Mouse (Mus musculus): ENCODE measurements around the gene Tnfrsf13b. TPM values are rescaled to one million over a fixed set of nuclear protein-coding genes. Genes with fewer than 3 reads are reported as not detected.

Gene Tnfrsf13b
- total and polyA plus RNA-seq, 3 experiments, result 260 to 356 (median 338) TPM

DNA sequence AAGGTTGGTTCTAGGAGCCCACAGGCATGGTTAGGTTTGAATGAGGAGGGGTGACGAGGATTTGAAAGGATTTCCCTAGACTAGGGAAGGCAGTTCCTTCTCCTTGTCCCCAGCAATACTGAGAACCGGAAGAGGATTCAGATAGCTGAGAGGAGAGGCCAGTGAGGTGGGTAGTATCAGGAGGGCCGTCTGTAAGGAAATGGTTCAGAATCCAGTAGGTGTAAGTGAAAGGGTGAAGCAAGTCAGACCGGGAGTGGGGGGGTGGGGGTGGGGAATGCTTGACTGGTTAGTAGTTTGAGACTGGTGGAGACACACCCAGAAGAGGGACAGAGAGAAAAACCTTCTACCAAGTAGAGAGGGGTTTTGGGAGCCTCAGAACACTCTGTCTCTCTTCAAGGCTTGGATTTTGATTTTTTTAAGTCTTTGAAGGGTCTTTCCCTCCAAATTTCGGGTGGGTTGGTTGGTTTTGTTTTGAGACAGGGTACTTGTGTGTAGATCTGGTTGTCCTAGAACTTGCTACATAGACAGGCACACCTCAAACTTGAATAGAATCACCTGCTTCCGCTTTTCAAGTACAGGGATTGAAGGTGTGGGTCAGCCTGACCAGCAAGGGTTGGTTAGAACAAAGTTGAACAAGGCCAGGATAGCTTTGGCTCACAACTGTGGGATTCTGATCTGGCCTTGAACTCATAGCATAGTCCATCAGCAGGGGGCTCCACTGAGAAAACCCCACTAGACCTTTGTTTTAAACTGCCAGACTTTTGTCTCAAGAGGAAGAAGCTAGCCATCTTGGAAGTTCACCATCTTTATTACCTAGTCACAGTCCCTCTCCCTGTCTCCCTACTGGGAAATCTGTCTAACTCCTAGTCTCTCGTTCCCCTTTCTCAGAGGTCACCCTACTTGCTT is 17.3 kb downstream of the Tnfrsf13b start (continued):
- TF ChIP-seq MAZ (IDR thresholded peaks at IDR 0.05; ENCODE audit: low read depth, low read length) (peak; percentile 55; the same call in 1 of the 2 replicates), ZC3H11A (IDR thresholded peaks at IDR 0.05; ENCODE audit: low read depth, low read length) (no peak), MXI1 (IDR thresholded peaks at IDR 0.05; ENCODE audit: low read depth, low read length) (0 out of 2 replicates have a peak, but pooled peaks have one; percentile 17), TCF12 (IDR thresholded peaks at IDR 0.05; ENCODE audit: low read depth, low read length) (peak; percentile 46; the same call in 1 of the 2 replicates), POLR2A (IDR thresholded peaks at IDR 0.05; ENCODE audit: low read depth, low read length) (peak; percentile 60; the same call in 1 of the 2 replicates), PAX5 (IDR thresholded peaks at IDR 0.05; ENCODE audit: low read length) (no peak), GABPA (IDR thresholded peaks at IDR 0.05; ENCODE audit: insufficient replicate concordance, low read depth, low read length) (no peak)

GRCm38 (mm10) chr11:61145551-61145950 is 19.0 kb downstream of the Tnfrsf13b start:
- no peak overlapping the region for H3K4me2 ChIP-seq (ENCODE audit: insufficient read depth, low read depth, poor library complexity, severe bottlenecking)
- H3K36me3 ChIP-seq (replicated peaks in 1 of 2; ENCODE audit: control insufficient read depth in 1 of 2, insufficient read depth in 1 of 2, low read length in 1 of 2), result peaks cover 56 to 79% of the 10 kb centered on the region in 2 experiments
- no peak for TF ChIP-seq RAD21 (IDR thresholded peaks at IDR 0.05; ENCODE audit: low read depth, low read length)
- TF ChIP-seq ETS1 (conservative IDR thresholded peaks at IDR 0.05; ENCODE audit: low read depth, low read length), result no peak
- TF ChIP-seq MXI1 (IDR thresholded peaks at IDR 0.05; ENCODE audit: low read depth, low read length), result no peak
- no peak for TF ChIP-seq MEF2A (IDR thresholded peaks at IDR 0.05; ENCODE audit: borderline replicate concordance, low read depth, low read length)
- TF ChIP-seq PAX5 (IDR thresholded peaks at IDR 0.05; ENCODE audit: low read length), result no peak
- no peak for TF ChIP-seq MYC (IDR thresholded peaks at IDR 0.05; ENCODE audit: low read depth, low read length)
- no peak for TF ChIP-seq UBTF (IDR thresholded peaks at IDR 0.05; ENCODE audit: low read depth, low read length)
- no peak for TF ChIP-seq JUN (IDR thresholded peaks at IDR 0.05; ENCODE audit: insufficient read depth, low read depth, low read length)
- no peak for TF ChIP-seq NELFE (IDR thresholded peaks at IDR 0.05; ENCODE audit: low read depth, low read length)
- TF ChIP-seq POLR2AphosphoS2 (IDR thresholded peaks at IDR 0.05; ENCODE audit: low read depth, low read length), result no peak
- no peak for TF ChIP-seq EP300 (IDR thresholded peaks at IDR 0.05; ENCODE audit: low read length)
- TF ChIP-seq GABPA (IDR thresholded peaks at IDR 0.05; ENCODE audit: insufficient replicate concordance, low read depth, low read length), result no peak
- TF ChIP-seq RCOR1 (conservative IDR thresholded peaks at IDR 0.05; ENCODE audit: low read depth, low read length), result no peak
- peaks cover 48% of the 10 kb centered on the region for H3K79me2 ChIP-seq (replicated peaks; ENCODE audit: control insufficient read depth, extremely low read depth, insufficient read depth, poor library complexity, severe bottlenecking)
- H3K27me3 ChIP-seq (replicated peaks), result no peaks in the 10 kb centered on the region
- dilution Hi-C loops (cut with MboI; ENCODE audit: extremely low pct_ligation_motif_present, extremely low pct_unique_long_range_greater_than_20kb, low sequenced_read_pairs) (no loop called here), in situ Hi-C loops (cut with MboI; ENCODE audit: low pct_ligation_motif_present, low pct_unique_long_range_greater_than_20kb, low sequenced_read_pairs) (no loop called here)
- no peak for DNase-seq (ENCODE audit: extremely low read depth)
- H3K9me3 ChIP-seq (replicated peaks; ENCODE audit: low read length), result no peaks in the 10 kb centered on the region
- H3K4me1 ChIP-seq (ENCODE audit: control insufficient read depth in 1 of 2, insufficient read depth in 2 of 2), result peaks cover 13 to 56% of the 10 kb centered on the region in 2 experiments
- no peak overlapping the region for H3K27ac ChIP-seq (ENCODE audit: insufficient read depth, low read depth)
- H3K4me3 ChIP-seq (replicated peaks in 1 of 3; ENCODE audit: low read depth in 2 of 3, low read length in 2 of 3, poor library complexity in 1 of 3), result no peak overlapping the region
- H3K9ac ChIP-seq (ENCODE audit: insufficient read depth, low read depth), result no peak overlapping the region
